ENCODE assay signal across 23 mouse cellular contexts in genomic region chr15:95410213-95410843, GRCm38 (mm10).
A peak's percentile ranks its signal among the peaks of the same experiment; 100 is the strongest.
DNase-seq lines count a peak whose midpoint lies in the region; ATAC-seq lines count a peak whose summit lies in the region.
"Had no signal": no experiment of that assay in that cellular context is flagged by ENCODE, and none has a peak within 500 bp of the region (broad histone marks: within the 10 kb centered on the region; RNA-seq: fewer than 3 reads in every experiment).

No protein-coding gene starts in this region.

- ATAC-seq in hindbrain, embryonic 14.5 days (ENCODE audit: low FRiP score): peak; percentile 31; the same call in 1 of the 2 replicates
- no peak for ATAC-seq in midbrain, embryonic 14.5 days (ENCODE audit: low FRiP score, low TSS enrichment)
- ATAC-seq in midbrain, embryonic 16.5 days: no peak
- ATAC-seq: forebrain, embryonic 13.5 days; forebrain, embryonic 16.5 days; intestine, embryonic 15.5 days had no signal

- 0 out of 2 replicates have a peak overlapping the region, but pooled peaks have one; percentile 20 for H3K27ac ChIP-seq in hindbrain, embryonic 14.5 days
- H3K27ac ChIP-seq in hindbrain, embryonic 10.5 days: no peak overlapping the region
- no peak overlapping the region for H3K27ac ChIP-seq in midbrain, embryonic 14.5 days (replicated peaks; ENCODE audit: low read depth, low read length)
- no peak overlapping the region for H3K27ac ChIP-seq in midbrain, embryonic 16.5 days (ENCODE audit: low read length)
- H3K27ac ChIP-seq: embryonic facial prominence, embryonic 13.5 days; forebrain, embryonic 10.5 days; forebrain, embryonic 13.5 days; intestine, embryonic 15.5 days had no signal

- H3K4me2 ChIP-seq in hindbrain, embryonic 14.5 days (replicated peaks): no peak overlapping the region
- H3K4me2 ChIP-seq in midbrain, embryonic 14.5 days (ENCODE audit: low read length): no peak overlapping the region
- H3K4me2 ChIP-seq in midbrain, embryonic 16.5 days (ENCODE audit: low read length): no peak overlapping the region
- H3K4me2 ChIP-seq: embryonic facial prominence, embryonic 13.5 days; forebrain, embryonic 13.5 days; heart, embryonic 11.5 days; intestine, embryonic 15.5 days had no signal

- peaks cover 14% of the 10 kb centered on the region for H3K4me1 ChIP-seq in hindbrain, embryonic 14.5 days (replicated peaks; ENCODE audit: control insufficient read depth, insufficient read depth, low read length)
- H3K4me1 ChIP-seq in hindbrain, embryonic 10.5 days (replicated peaks): no peaks in the 10 kb centered on the region
- H3K4me1 ChIP-seq in midbrain, embryonic 14.5 days (ENCODE audit: control insufficient read depth, insufficient read depth, low read length): 0 out of 2 replicates have a peak, but pooled peaks cover 2% of the 10 kb centered on the region
- 0 out of 2 replicates have a peak, but pooled peaks cover 4% of the 10 kb centered on the region for H3K4me1 ChIP-seq in midbrain, embryonic 16.5 days (ENCODE audit: control insufficient read depth, insufficient read depth, low read length)
- H3K4me1 ChIP-seq: embryonic facial prominence, embryonic 13.5 days; forebrain, embryonic 13.5 days; intestine, embryonic 15.5 days had no signal

- H3K4me3 ChIP-seq in hindbrain, embryonic 14.5 days (replicated peaks; ENCODE audit: low read length): no peak overlapping the region
- no peak overlapping the region for H3K4me3 ChIP-seq in hindbrain, embryonic 10.5 days
- H3K4me3 ChIP-seq in midbrain, embryonic 14.5 days (replicated peaks; ENCODE audit: low read depth, low read length): no peak overlapping the region
- no peak overlapping the region for H3K4me3 ChIP-seq in midbrain, embryonic 16.5 days (ENCODE audit: low read depth, low read length)
- H3K4me3 ChIP-seq: embryonic facial prominence, embryonic 13.5 days; forebrain, embryonic 10.5 days; forebrain, embryonic 13.5 days; intestine, embryonic 15.5 days had no signal

- H3K36me3 ChIP-seq in hindbrain, embryonic 14.5 days (replicated peaks; ENCODE audit: control insufficient read depth, insufficient read depth): no peaks in the 10 kb centered on the region
- H3K36me3 ChIP-seq in hindbrain, embryonic 10.5 days: no peaks in the 10 kb centered on the region
- 0 out of 2 replicates have a peak, but pooled peaks cover 3% of the 10 kb centered on the region for H3K36me3 ChIP-seq in midbrain, embryonic 14.5 days (ENCODE audit: control insufficient read depth, insufficient read depth, low read length)
- no peaks in the 10 kb centered on the region for H3K36me3 ChIP-seq in midbrain, embryonic 16.5 days (ENCODE audit: control insufficient read depth, insufficient read depth, low read length)
- H3K36me3 ChIP-seq: embryonic facial prominence, embryonic 13.5 days; forebrain, embryonic 10.5 days; intestine, embryonic 15.5 days had no signal

- peak; percentile 17 for DNase-seq in heart, adult 11 months
- no peak for DNase-seq in heart, postnatal 4 days
- no peak for DNase-seq in hindbrain, embryonic 14.5 days (ENCODE audit: low spot score)
- DNase-seq in hindbrain, embryonic 10.5 days (ENCODE audit: low spot score): no peak
- DNase-seq in midbrain, embryonic 14.5 days: peak; percentile 51
- no peak for DNase-seq in kidney, postnatal 4 days
- DNase-seq: adrenal gland, adult 2 months; adrenal gland, postnatal 14 days; B cell, adult 2 months; cerebellum, adult 11 months; cerebellum, adult 2 months; cerebellum, adult 9-11 months; cerebellum, postnatal 25 days; gastrocnemius, postnatal 10 days; gastrocnemius, postnatal 36 days had no signal

- H3K9ac ChIP-seq in hindbrain, embryonic 14.5 days: no peak overlapping the region
- H3K9ac ChIP-seq in midbrain, embryonic 14.5 days (replicated peaks; ENCODE audit: low read length): no peak overlapping the region
- H3K9ac ChIP-seq in midbrain, embryonic 16.5 days (ENCODE audit: low read depth, low read length): no peak overlapping the region
- H3K9ac ChIP-seq: embryonic facial prominence, embryonic 13.5 days; forebrain, embryonic 13.5 days; intestine, embryonic 15.5 days had no signal

- H3K27me3 ChIP-seq in hindbrain, embryonic 14.5 days (ENCODE audit: control insufficient read depth, insufficient read depth, low read length): no peaks in the 10 kb centered on the region
- H3K27me3 ChIP-seq in hindbrain, embryonic 10.5 days (ENCODE audit: insufficient read depth, poor library complexity, severe bottlenecking): no peaks in the 10 kb centered on the region
- no peaks in the 10 kb centered on the region for H3K27me3 ChIP-seq in midbrain, embryonic 14.5 days (ENCODE audit: control insufficient read depth, insufficient read depth, low read length)
- no peaks in the 10 kb centered on the region for H3K27me3 ChIP-seq in midbrain, embryonic 16.5 days (ENCODE audit: control insufficient read depth, insufficient read depth, low read depth, low read length)
- H3K27me3 ChIP-seq: CH12.LX; embryonic facial prominence, embryonic 13.5 days; forebrain, embryonic 13.5 days; intestine, embryonic 15.5 days had no signal

- H3K9me3 ChIP-seq in hindbrain, embryonic 14.5 days (ENCODE audit: control insufficient read depth, low read length): no peaks in the 10 kb centered on the region
- H3K9me3 ChIP-seq in hindbrain, embryonic 10.5 days: 0 out of 2 replicates have a peak, but pooled peaks cover 3% of the 10 kb centered on the region
- peaks cover 6% of the 10 kb centered on the region; the same call in 1 of the 2 replicates for H3K9me3 ChIP-seq in midbrain, embryonic 14.5 days (ENCODE audit: control insufficient read depth, low read length)
- H3K9me3 ChIP-seq in midbrain, embryonic 16.5 days (replicated peaks; ENCODE audit: control insufficient read depth, low read length, poor library complexity, severe bottlenecking): no peaks in the 10 kb centered on the region
- H3K9me3 ChIP-seq: embryonic facial prominence, embryonic 13.5 days; forebrain, embryonic 10.5 days; intestine, embryonic 15.5 days had no signal

- 61% methylated on average over 11 of the region's 11 CpGs for WGBS in hindbrain, embryonic 14.5 days
- 82% methylated on average over 11 of the region's 11 CpGs for WGBS in hindbrain, embryonic 10.5 days
- 65% methylated on average over 11 of the region's 11 CpGs for WGBS in midbrain, embryonic 14.5 days
- WGBS in midbrain, embryonic 16.5 days: 68% methylated on average over 11 of the region's 11 CpGs

Comparison
In these comparisons a context has a peak if more than half of its experiments do, and no peak if none do; other contexts are left out.
1. DNase-seq: peak in heart, adult 11 months (single experiment) and midbrain, embryonic 14.5 days (single experiment); none in heart, postnatal 4 days (single experiment), hindbrain, embryonic 14.5 days (single experiment), hindbrain, embryonic 10.5 days (single experiment) and kidney, postnatal 4 days (0 of 2).